Mouse (Mus musculus): Measurements from ENCODE around the gene Slc16a11. TPM values are rescaled to one million over a fixed set of nuclear protein-coding genes. Genes with fewer than 3 reads are reported as not detected.

Slc16a11 gene
- polyA plus RNA-seq, 1 experiment from 2014 or later, result 1.2 TPM

DNA sequence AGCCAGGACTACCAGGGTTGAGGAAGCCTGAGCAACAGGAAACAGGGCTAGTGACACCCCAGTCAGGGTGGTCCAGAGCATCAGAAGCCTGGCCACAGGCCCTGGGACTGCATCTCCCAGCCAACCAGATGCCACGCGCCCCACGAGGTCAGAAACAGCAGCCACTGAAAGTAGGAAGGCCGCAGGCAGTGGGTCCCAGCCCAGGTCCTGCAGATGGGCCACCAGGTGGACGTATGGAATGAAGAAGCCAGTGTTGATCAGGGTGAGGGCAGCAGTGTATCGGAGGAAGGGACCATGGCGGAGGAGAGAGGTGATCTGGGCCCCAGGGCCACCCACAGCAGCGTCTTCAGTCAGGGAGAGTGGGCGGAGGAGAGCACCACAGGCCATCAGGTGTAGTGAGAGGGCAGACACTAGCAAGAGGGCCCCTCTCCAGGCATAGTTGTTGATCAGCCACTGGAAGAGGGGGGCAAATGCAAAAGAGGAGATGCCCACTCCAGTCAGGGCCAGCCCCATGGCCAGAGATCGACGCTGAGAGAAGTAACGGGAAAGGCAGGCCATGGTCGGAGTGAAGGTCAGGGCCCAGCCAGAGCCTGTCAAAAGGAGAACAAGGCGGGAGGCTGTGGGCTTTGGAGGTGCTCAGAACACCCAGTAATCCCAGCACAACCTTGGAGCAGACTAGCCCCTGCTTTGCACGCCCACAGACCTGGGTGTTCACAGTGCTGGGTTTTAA, 6.4 kb downstream of the Slc16a11 start:
- H3K4me3 ChIP-seq (ENCODE audit: low read depth, low read length), result no peak overlapping the region
- no peak overlapping the region for H3K27ac ChIP-seq (ENCODE audit: low read depth)
- 89% methylated on average over 15 of the region's 15 CpGs for WGBS
- ATAC-seq (replicated peaks; ENCODE audit: low FRiP score, low TSS enrichment, low read depth) (no peak), DNase-seq (ENCODE audit: low spot score) (no peak)
- H3K4me2 ChIP-seq (ENCODE audit: low read length), result peak overlapping the region; percentile 96
- no peaks in the 10 kb centered on the region for H3K9me3 ChIP-seq (ENCODE audit: control insufficient read depth, low read length)
- H3K36me3 ChIP-seq (ENCODE audit: control insufficient read depth, insufficient read depth, low read length), result peaks cover 13% of the 10 kb centered on the region; the same call in 1 of the 2 replicates
- peaks cover 13% of the 10 kb centered on the region for H3K4me1 ChIP-seq (replicated peaks; ENCODE audit: control insufficient read depth, insufficient read depth, low read length)
- peaks cover 31% of the 10 kb centered on the region for H3K27me3 ChIP-seq (replicated peaks; ENCODE audit: control insufficient read depth, insufficient read depth, low read length)
- H3K9ac ChIP-seq (ENCODE audit: low read length), result no peak overlapping the region

DNA sequence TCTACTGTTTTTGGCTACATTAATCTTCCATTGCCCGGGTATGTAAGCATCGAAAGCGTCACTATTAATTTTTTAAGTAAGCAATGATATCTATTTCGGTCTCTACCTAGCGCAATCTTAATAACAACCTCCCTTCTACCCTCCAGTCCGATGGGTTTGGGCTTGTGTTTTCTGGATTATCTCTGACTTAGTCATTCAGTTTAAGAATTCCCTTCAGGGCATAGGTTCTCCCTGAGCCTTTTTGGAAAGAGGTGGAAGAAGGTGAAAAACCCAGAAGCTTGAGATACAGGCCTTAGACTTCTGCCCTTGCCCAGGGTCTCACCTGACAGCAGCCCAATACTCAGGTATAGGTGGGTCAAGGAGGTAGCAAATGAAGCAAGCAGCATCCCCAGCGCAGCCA, 7.3 kb downstream of the Slc16a11 start:
- peak overlapping the region; percentile 64 for H3K9ac ChIP-seq (ENCODE audit: low read length)
- peak overlapping the region; percentile 87; the same call in 1 of the 2 replicates for H3K27ac ChIP-seq (ENCODE audit: low read depth)
- H3K4me1 ChIP-seq (replicated peaks; ENCODE audit: control insufficient read depth, insufficient read depth, low read length), result peaks cover 5% of the 10 kb centered on the region; the same call in 1 of the 2 replicates
- H3K9me3 ChIP-seq (ENCODE audit: control insufficient read depth, low read length), result no peaks in the 10 kb centered on the region
- peaks cover 13% of the 10 kb centered on the region; the same call in 1 of the 2 replicates for H3K36me3 ChIP-seq (ENCODE audit: control insufficient read depth, insufficient read depth, low read length)
- H3K4me2 ChIP-seq (ENCODE audit: low read length), result peak overlapping the region; percentile 96
- 62% methylated on average over 7 of the region's 7 CpGs for WGBS
- no peak for ATAC-seq (replicated peaks; ENCODE audit: low FRiP score, low TSS enrichment, low read depth)
- peaks cover 26% of the 10 kb centered on the region for H3K27me3 ChIP-seq (replicated peaks; ENCODE audit: control insufficient read depth, insufficient read depth, low read length)
- H3K4me3 ChIP-seq (ENCODE audit: low read depth, low read length), result peak overlapping the region; percentile 55
- DNase-seq (ENCODE audit: low spot score), result no peak

DNA sequence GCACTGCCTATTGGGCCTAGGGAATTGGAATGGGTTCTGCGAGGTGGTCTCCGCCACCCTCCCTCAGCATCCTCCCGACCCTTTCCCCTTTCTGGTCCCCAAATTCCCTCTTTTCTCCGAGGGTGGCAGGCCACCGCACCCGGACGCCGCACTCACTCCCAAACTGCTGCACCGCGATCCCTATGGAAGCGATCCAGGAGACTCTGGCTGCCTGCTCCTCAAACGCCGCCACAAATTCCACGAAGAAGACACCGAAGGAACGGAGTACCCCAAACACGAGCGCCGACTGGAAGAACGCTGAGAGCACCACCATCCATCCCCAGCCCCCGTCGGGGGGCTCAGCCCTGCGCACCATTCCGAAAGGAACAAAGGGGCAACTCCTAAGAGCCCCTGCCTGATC, 7.8 kb downstream of the Slc16a11 start:
- ATAC-seq (replicated peaks; ENCODE audit: low FRiP score, low TSS enrichment, low read depth), result no peak
- peaks cover 26% of the 10 kb centered on the region for H3K27me3 ChIP-seq (replicated peaks; ENCODE audit: control insufficient read depth, insufficient read depth, low read length)

DNA sequence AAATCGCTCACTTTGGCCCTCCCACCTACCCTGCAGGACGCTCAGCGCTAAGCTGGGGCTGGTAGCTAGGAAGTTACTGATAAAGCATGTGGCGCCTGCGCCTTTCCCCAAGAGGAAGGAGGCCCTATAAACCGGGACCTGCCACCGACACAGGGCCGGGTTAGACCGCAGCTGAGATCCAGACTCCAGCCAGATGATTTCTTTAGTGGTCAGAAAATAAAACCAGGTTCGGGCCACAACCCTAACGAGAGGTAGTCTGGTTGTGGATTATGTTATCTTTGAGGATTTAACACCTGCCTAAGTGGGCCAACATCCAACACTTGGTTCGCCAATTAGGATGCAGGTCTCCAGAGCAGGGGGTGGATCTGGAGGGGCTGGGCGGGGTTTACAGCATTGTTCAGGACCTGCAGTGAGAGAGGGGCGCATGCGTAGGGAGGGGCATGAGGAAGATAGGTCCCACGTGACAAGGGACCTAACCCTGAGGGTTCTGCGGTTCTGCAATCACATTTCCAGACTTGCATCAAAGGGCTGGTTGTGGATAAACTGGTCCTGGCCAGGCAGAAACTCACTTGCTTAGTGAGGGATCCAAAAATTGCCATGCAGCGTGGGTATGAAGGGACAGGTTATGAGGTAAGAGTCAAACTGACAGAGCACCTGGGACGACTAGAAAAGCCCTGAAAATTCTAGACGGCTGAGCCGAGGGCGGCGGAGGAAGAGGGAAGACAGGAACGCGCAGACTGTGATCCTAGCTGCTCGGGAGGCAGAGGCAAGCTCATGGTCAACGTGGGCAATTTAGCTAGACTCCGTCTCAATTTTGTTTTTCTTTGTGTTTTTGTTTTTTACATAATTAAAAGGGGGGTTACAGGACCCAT, 8.4 kb downstream of the Slc16a11 start, which contains the start of gene Slc16a13:
TSS of gene Slc16a13 (minus strand) at position 334 of the 872 bp plus-strand sequence.
- Histone ChIP-seq H3K9ac (ENCODE audit: low read length) (peak within 1 kb of the TSS; percentile 64), H3K4me1 (replicated peaks; ENCODE audit: control insufficient read depth, insufficient read depth, low read length) (peaks cover 5% of the 10 kb centered on the region; the same call in 1 of the 2 replicates), H3K27me3 (replicated peaks; ENCODE audit: control insufficient read depth, insufficient read depth, low read length) (peaks cover 26% of the 10 kb centered on the region), H3K27ac (ENCODE audit: low read depth) (peak within 1 kb of the TSS; percentile 87), H3K9me3 (ENCODE audit: control insufficient read depth, low read length) (no peaks in the 10 kb centered on the region), H3K4me3 (ENCODE audit: low read depth, low read length) (peak within 1 kb of the TSS; percentile 55), H3K4me2 (ENCODE audit: low read length) (peak within 1 kb of the TSS; percentile 96), H3K36me3 (ENCODE audit: control insufficient read depth, insufficient read depth, low read length) (peaks cover 13% of the 10 kb centered on the region; the same call in 1 of the 2 replicates)
- WGBS, result under 1% methylated on average over 28 of the region's 28 CpGs
- DNase-seq (ENCODE audit: low spot score), result peak; percentile 92
- ATAC-seq (replicated peaks; ENCODE audit: low FRiP score, low TSS enrichment, low read depth), result peak; percentile 92

More for the DNA sequence above, 7.8 kb downstream of the Slc16a11 start:
- Histone ChIP-seq H3K4me1 (replicated peaks; ENCODE audit: control insufficient read depth, insufficient read depth, low read length) (peaks cover 5% of the 10 kb centered on the region; the same call in 1 of the 2 replicates), H3K4me2 (ENCODE audit: low read length) (peak overlapping the region; percentile 96), H3K9me3 (ENCODE audit: control insufficient read depth, low read length) (no peaks in the 10 kb centered on the region), H3K36me3 (ENCODE audit: control insufficient read depth, insufficient read depth, low read length) (peaks cover 13% of the 10 kb centered on the region; the same call in 1 of the 2 replicates), H3K27ac (ENCODE audit: low read depth) (peak overlapping the region; percentile 87), H3K9ac (ENCODE audit: low read length) (peak overlapping the region; percentile 64), H3K4me3 (ENCODE audit: low read depth, low read length) (peak overlapping the region; percentile 55)
- WGBS, result 3% methylated on average over 24 of the region's 24 CpGs
- no peak for DNase-seq (ENCODE audit: low spot score)

DNA sequence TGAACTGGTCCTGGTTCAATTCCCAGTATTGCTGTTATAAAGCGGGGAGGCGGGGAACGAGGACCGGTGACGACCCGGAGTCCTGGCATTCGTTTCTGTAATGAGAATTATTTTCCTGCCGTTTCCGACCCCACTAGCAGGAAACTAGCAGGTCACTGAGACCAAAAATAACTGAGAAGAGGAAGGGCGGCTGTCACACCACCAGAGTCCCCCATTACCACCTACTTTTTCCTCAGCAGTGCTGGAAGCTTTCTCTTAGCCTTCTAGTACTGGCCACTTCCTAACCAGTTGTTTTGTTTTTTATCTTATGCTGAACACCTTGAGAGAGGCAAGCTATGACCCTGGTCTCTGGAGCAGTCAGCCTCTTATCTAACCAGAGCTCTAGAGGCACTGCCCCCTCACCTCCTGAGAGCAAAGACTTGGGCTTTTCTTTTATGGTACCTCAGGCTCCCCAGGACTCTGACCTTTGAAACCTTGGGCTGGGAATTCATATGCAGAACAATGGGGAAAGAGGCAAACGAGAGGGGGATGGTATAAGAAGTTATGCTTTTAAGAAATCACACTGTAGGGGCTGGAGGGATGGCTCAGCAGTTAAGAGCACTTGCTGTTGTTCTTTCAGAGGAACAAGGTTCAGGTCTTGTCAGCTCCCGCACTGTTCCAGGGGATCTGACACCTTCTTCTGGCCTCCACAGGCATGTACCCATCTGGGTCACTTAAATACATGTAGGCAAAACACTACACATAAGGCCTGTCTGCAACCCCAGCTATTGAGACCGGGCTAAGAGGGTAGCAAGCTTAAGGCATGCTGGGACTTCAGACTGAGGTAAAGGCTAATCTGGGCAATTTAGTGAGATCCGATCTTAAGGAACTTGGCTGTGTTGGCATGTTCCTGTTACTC, 9.3 kb downstream of the Slc16a11 start:
- Histone ChIP-seq H3K9me3 (ENCODE audit: control insufficient read depth, low read length) (no peaks in the 10 kb centered on the region), H3K9ac (ENCODE audit: low read length) (peak overlapping the region; percentile 64), H3K4me1 (replicated peaks; ENCODE audit: control insufficient read depth, insufficient read depth, low read length) (peaks cover 5% of the 10 kb centered on the region; the same call in 1 of the 2 replicates), H3K4me3 (ENCODE audit: low read depth, low read length) (peak overlapping the region; percentile 55), H3K27me3 (replicated peaks; ENCODE audit: control insufficient read depth, insufficient read depth, low read length) (peaks cover 26% of the 10 kb centered on the region), H3K36me3 (ENCODE audit: control insufficient read depth, insufficient read depth, low read length) (peaks cover 8% of the 10 kb centered on the region; the same call in 1 of the 2 replicates), H3K4me2 (ENCODE audit: low read length) (peak overlapping the region; percentile 96), H3K27ac (ENCODE audit: low read depth) (peak overlapping the region; percentile 87)
- ATAC-seq (replicated peaks; ENCODE audit: low FRiP score, low TSS enrichment, low read depth), result no peak; the same call in 1 of the 2 replicates
- peak; percentile 66 for DNase-seq (ENCODE audit: low spot score)
- 7% methylated on average over 14 of the region's 14 CpGs for WGBS

DNA sequence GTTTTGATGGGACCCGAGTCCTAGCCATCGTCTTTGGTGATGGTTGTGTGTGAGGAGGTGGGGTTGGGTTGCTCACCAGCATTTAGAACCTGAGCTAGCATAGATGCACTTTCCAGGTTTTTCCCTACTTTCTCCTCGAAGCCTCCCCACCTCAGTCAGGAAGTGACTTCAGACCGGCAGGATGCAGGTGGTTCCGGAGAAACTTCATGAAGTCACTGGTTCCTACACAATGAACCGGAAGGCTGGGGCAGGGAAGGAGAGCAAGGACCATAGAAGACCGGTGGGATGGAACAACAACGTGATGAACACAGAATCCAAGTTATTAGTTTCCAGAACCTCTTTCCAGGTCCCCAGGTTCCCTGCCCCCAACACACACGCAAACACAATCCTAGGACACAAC, 11.2 kb downstream of the Slc16a11 start:
- Histone ChIP-seq H3K36me3 (ENCODE audit: control insufficient read depth, insufficient read depth, low read length) (no peaks in the 10 kb centered on the region), H3K4me2 (ENCODE audit: low read length) (no peak overlapping the region), H3K9me3 (ENCODE audit: control insufficient read depth, low read length) (no peaks in the 10 kb centered on the region), H3K9ac (ENCODE audit: low read length) (no peak overlapping the region), H3K4me1 (replicated peaks; ENCODE audit: control insufficient read depth, insufficient read depth, low read length) (peaks cover 8% of the 10 kb centered on the region; the same call in 1 of the 2 replicates), H3K4me3 (ENCODE audit: low read depth, low read length) (no peak overlapping the region), H3K27me3 (replicated peaks; ENCODE audit: control insufficient read depth, insufficient read depth, low read length) (peaks cover 43% of the 10 kb centered on the region), H3K27ac (ENCODE audit: low read depth) (peak overlapping the region; percentile 17)
- DNase-seq (ENCODE audit: low spot score), result no peak
- 84% methylated on average over 9 of the region's 9 CpGs for WGBS
- no peak for ATAC-seq (replicated peaks; ENCODE audit: low FRiP score, low TSS enrichment, low read depth)

DNA sequence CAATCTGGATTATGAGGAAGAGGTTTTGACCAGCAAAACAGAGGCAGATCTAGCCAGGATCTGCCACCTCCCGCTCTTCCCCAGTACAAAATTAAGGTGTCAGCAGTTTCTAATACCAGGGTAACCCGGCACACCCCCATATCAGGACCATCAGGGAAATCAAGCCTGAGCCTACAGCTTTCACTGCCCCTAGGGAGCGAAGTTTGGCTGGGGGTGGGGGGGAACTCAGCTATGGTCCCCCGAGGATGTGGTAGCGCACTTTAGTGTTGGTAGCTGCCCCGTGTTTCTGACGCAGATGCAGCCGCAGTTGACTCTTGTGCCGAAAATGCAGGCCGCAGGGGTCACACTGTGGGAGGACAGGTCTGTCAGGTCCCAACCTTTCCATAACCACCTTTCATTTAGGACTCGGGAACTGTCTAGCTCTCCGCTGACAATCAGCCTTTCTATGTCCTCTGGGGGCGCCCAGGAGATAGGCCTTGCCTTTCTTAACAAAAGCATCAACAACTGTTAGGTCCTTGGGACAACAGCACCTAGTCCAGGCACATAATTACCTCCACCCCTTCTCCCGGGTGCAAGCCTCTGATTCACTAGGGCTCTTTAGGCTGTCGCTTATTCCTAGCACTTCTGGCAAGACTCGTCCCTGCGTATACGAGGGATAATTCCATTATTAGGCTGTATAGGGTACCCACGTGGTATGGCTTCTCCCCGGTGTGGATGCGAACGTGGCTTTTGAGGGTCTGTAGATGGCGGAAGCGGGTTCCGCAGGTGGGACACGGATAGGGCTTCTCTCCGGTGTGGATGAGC, 13.4 kb downstream of the Slc16a11 start:
- H3K4me2 ChIP-seq (ENCODE audit: low read length), result peak overlapping the region; percentile 50
- 19% methylated on average over 27 of the region's 27 CpGs for WGBS

More for the DNA sequence above, 13.4 kb downstream of the Slc16a11 start:
- Histone ChIP-seq H3K36me3 (ENCODE audit: control insufficient read depth, insufficient read depth, low read length) (no peaks in the 10 kb centered on the region), H3K4me3 (ENCODE audit: low read depth, low read length) (peak overlapping the region; percentile 26), H3K27ac (ENCODE audit: low read depth) (no peak overlapping the region), H3K9ac (ENCODE audit: low read length) (peak overlapping the region; percentile 20; the same call in 1 of the 2 replicates), H3K4me1 (replicated peaks; ENCODE audit: control insufficient read depth, insufficient read depth, low read length) (0 out of 2 replicates have a peak, but pooled peaks cover 13% of the 10 kb centered on the region), H3K9me3 (ENCODE audit: control insufficient read depth, low read length) (no peaks in the 10 kb centered on the region), H3K27me3 (replicated peaks; ENCODE audit: control insufficient read depth, insufficient read depth, low read length) (peaks cover 57% of the 10 kb centered on the region)
- ATAC-seq (replicated peaks; ENCODE audit: low FRiP score, low TSS enrichment, low read depth) (peak; percentile 1; the same call in 1 of the 2 replicates), DNase-seq (ENCODE audit: low spot score) (no peak)
